Mouse (Mus musculus) urinary bladder, adult 2 months (tissue): ENCODE measurements around the gene Aym1. TPM values are rescaled to one million over a fixed set of nuclear protein-coding genes. Genes with fewer than 3 reads are reported as not detected.

Experiments
- DNase-seq: peaks from one replicate; pipeline ENCODE4 v3.0.0; 2022; ENCODE audit warnings: low spot score
- polyA plus RNA-seq: library from polyadenylated mRNA; depleted of rRNA; stranded (reverse); fragments of >200 nt; gene quantifications from 2 replicates; pipeline ENCODE4 v1.2.3, GENCODE M21; 2012; rRNA removed

The Aym1 gene
- polyA plus RNA-seq, 1 experiment: not detected

DNA sequence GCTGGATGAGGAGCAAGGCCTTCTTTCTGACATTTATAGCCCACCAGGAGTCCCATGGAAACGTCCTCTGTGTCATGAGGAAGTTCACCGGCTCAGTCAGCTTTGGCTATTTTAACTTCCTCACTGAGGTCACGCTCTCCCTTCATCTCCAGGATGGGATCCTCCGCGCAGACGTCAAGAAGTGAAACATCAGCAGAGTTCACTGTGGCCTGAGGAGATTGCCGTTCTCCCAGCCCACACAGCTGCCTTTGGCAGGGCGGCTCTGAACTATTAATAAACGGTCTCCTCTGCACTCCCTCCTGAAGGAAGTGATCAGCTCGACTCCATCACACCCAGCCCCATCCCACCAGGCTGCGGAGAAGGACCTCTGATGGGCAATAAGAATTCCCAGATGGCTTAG lies 45.6 kb downstream of the Aym1 start:
- no peak for DNase-seq

GRCm38 (mm10) chr5:113407346-113407745 lies 50.3 kb downstream of the Aym1 start:
- no peak for DNase-seq

Other genes starting within 250 kb of the Aym1 start
- 18.1 and 24.9 TPM in 2 replicates for gene 2900026A02Rik, start 136.1 kb upstream of the Aym1 start, polyA plus RNA-seq
- gene Tmem211, start 130.4 kb upstream of the Aym1 start, polyA plus RNA-seq: 0.06 TPM in 1 of 2 replicates, not detected in the other
- 5.3 and 5.6 TPM in 2 replicates for gene Sgsm1, start 46.5 kb upstream of the Aym1 start, polyA plus RNA-seq
- 23.5 and 29.6 TPM in 2 replicates for gene Wscd2, start 133.0 kb downstream of the Aym1 start, polyA plus RNA-seq